Mouse (Mus musculus): ENCODE results near the gene Memo1. TPM values are rescaled to one million over a fixed set of nuclear protein-coding genes. Genes with fewer than 3 reads are reported as not detected.
"Not testable (repeated sequence)": the region's sequence is repeated elsewhere in the genome, so short reads cannot be mapped to it uniquely, and the experiment has no call there.

Gene Memo1
- polyA plus RNA-seq, 1 experiment from 2014 or later, result 94.1 TPM

DNA sequence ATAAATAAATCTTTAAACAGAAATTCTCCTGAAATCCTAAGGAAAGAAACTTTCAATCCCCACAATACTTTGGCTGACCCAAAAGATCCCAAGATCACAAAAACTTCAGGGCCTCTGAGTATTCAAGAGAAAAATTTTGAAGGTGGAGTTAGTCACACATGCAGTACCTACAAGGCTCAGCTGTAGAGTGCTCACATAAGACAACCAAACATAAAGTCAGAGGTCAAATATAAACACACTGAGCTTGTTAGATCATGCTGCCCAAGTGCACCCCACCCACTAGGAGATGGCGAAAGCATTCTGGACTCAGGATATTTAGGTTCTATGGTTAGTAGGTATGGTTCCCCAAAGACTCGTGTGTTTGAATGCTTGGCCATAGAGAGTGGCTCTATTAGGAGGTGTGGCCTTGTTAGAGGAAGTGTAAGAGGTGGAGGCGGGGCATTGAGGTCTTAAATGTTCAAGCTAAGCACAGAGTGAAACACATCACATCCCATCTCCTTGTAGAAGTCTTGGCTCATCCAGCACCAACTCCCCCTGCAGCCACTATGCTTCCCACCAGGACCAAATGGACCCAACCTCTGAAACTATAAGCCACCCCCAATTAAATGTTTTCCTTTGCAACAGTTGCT, 67.1 kb downstream of the Memo1 start:
- ATAC-seq (ENCODE audit: low FRiP score, low TSS enrichment), result no peak
- H3K27ac ChIP-seq (ENCODE audit: low read depth, low read length), result no peak overlapping the region
- H3K9ac ChIP-seq (ENCODE audit: low read depth, low read length), result no peak overlapping the region
- 79% methylated on average over 3 of the region's 3 CpGs for WGBS
- H3K4me2 ChIP-seq (replicated peaks; ENCODE audit: low read depth, low read length), result no peak overlapping the region
- no peaks in the 10 kb centered on the region for H3K27me3 ChIP-seq (ENCODE audit: control insufficient read depth, insufficient read depth, low read length)
- H3K36me3 ChIP-seq (ENCODE audit: control insufficient read depth, insufficient read depth, low read length), result peaks cover 6% of the 10 kb centered on the region; the same call in 1 of the 2 replicates
- no peak overlapping the region for H3K4me3 ChIP-seq (ENCODE audit: low read length)
- H3K4me1 ChIP-seq (ENCODE audit: control insufficient read depth, insufficient read depth, low read length), result no peaks in the 10 kb centered on the region
- H3K9me3 ChIP-seq (ENCODE audit: control insufficient read depth, low read length), result no peaks in the 10 kb centered on the region

DNA sequence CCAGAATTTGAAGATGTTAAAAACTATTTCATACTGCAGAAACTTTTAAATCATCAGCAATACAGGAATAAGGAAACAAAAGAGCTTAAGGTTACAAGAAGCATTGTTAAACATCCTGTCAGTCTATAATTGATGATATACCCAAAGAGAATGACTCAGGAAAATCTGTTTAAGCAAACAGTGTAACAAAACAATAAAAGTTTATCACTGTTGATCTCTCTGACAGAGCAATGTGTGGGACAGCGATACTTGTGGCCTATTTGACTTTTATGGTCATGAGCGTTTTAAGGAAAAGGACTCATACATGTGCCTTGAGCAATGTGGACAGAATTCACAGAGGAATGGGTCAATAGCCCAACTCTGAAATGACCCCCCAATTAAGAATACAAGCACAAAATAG, 78.0 kb downstream of the Memo1 start:
- H3K9ac ChIP-seq (ENCODE audit: low read depth, low read length), result no peak overlapping the region

DNA sequence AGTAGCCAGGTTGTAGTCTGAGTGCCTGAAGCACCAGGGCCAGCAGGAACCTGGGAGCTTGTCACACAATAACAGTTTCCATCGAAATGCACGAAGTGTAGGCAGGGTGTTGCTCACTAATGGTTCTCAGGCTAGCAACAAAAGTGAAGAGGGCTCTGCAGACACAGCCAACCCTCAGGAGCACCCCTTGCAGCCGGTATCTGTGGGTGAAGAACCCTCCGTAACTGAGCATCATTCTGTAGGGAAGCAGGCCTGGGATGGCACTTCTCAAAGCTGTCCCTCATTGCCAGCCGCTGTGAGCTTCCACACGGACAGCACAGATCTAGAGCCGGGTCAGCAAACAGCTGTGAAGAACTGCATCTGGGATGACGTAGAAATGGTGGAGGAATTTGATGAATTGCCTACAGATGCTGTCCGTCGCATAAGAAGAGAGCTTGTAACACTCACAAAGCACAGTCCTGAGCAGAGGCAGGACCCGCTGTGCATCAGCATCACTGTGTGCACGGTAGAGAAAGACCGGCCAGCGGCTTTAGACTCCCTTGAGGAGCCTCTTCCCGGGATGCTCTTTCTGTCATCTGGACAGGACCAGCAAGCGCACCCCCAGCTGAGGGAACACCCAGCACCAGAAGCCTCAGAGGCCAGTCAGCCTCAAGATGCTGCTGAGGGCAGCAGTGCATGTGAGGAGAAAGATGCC, 82.3 kb downstream of the Memo1 start:
- not testable (repeated sequence) for H3K9ac ChIP-seq (ENCODE audit: low read depth, low read length); H3K9me3 ChIP-seq (ENCODE audit: control insufficient read depth, low read length); H3K27me3 ChIP-seq (ENCODE audit: control insufficient read depth, insufficient read depth, low read length); H3K4me1 ChIP-seq (ENCODE audit: control insufficient read depth, insufficient read depth, low read length); H3K4me3 ChIP-seq (ENCODE audit: low read length); ATAC-seq (ENCODE audit: low FRiP score, low TSS enrichment); H3K4me2 ChIP-seq (replicated peaks; ENCODE audit: low read depth, low read length); H3K27ac ChIP-seq (ENCODE audit: low read depth, low read length)
- H3K36me3 ChIP-seq (ENCODE audit: control insufficient read depth, insufficient read depth, low read length), result peaks cover 15% of the 10 kb centered on the region; the same call in 1 of the 2 replicates
- WGBS, result 82% methylated on average over 16 of the region's 16 CpGs

More for the DNA sequence above, 78.0 kb downstream of the Memo1 start:
- Histone ChIP-seq H3K36me3 (ENCODE audit: control insufficient read depth, insufficient read depth, low read length) (peaks cover 8% of the 10 kb centered on the region; the same call in 1 of the 2 replicates), H3K27ac (ENCODE audit: low read depth, low read length) (no peak overlapping the region), H3K4me1 (ENCODE audit: control insufficient read depth, insufficient read depth, low read length) (no peaks in the 10 kb centered on the region), H3K27me3 (ENCODE audit: control insufficient read depth, insufficient read depth, low read length) (no peaks in the 10 kb centered on the region), H3K4me2 (replicated peaks; ENCODE audit: low read depth, low read length) (no peak overlapping the region), H3K9me3 (ENCODE audit: control insufficient read depth, low read length) (no peaks in the 10 kb centered on the region), H3K4me3 (ENCODE audit: low read length) (no peak overlapping the region)
- ATAC-seq (ENCODE audit: low FRiP score, low TSS enrichment), result no peak
- WGBS, result 19% methylated on average over 2 of the region's 2 CpGs

DNA sequence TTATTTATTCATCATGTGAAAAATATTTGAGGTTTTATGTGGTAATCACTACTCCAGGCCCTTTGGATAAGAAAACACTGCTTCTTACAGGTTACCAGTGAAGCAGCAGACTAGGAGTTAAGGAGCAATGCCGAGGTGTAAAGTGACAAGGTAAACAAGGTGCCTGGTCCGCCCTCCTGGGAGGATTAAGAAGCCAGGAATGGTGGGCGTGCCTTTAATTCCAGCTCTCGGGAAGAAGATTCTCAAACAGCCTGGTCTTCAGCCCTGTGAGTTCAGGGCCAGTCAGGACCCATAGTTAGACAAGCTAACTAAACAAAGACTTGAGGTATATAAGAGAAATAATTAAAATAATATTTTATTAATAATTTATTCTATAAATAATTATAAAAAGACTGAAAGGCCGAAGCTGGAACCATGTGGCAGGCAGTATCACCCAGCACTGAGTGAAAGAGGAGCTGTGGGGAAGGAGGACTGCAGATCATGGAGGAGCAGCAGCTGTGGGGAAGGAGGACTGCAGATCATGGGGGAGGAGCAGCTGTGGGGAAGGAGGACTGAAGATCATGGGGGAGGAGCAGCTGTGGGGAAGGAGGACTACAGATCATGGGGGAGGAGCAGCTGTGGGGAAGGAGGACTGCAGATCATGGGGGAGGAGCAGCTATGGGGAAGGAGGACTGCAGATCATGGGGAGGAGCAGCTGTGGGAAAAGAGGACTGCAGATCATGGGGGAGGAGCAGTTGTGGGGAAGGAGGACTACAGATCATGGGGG, 86.0 kb downstream of the Memo1 start:
- Histone ChIP-seq H3K27me3 (ENCODE audit: control insufficient read depth, insufficient read depth, low read length) (no peaks in the 10 kb centered on the region), H3K4me2 (replicated peaks; ENCODE audit: low read depth, low read length) (no peak overlapping the region), H3K9me3 (ENCODE audit: control insufficient read depth, low read length) (no peaks in the 10 kb centered on the region), H3K4me1 (ENCODE audit: control insufficient read depth, insufficient read depth, low read length) (no peaks in the 10 kb centered on the region), H3K36me3 (ENCODE audit: control insufficient read depth, insufficient read depth, low read length) (peaks cover 15% of the 10 kb centered on the region; the same call in 1 of the 2 replicates), H3K4me3 (ENCODE audit: low read length) (no peak overlapping the region), H3K27ac (ENCODE audit: low read depth, low read length) (no peak overlapping the region), H3K9ac (ENCODE audit: low read depth, low read length) (no peak overlapping the region)
- peak; percentile 77 for ATAC-seq (ENCODE audit: low FRiP score, low TSS enrichment)
- 35% methylated on average over 5 of the region's 5 CpGs for WGBS

DNA sequence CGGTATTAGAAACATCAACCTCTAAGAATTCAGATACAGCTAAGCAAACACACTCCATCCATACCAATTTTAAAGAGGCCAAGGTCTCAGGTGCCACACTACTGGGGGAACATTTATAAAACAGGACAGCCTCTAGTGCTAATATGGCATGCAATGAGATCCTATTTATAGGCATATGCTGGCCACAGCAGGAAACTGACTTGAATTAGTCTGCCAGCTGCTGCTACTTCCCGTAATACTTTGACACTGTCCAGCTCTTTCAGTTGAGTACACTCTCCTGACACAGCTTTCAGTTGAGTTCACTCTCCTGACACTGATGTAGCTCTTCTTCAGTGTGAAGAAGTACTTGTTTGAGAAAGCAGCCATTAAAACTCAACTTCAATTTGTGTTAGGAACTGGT, 99.4 kb downstream of the Memo1 start:
- Histone ChIP-seq H3K9ac (ENCODE audit: low read depth, low read length) (no peak overlapping the region), H3K27me3 (ENCODE audit: control insufficient read depth, insufficient read depth, low read length) (no peaks in the 10 kb centered on the region), H3K4me3 (ENCODE audit: low read length) (no peak overlapping the region), H3K9me3 (ENCODE audit: control insufficient read depth, low read length) (no peaks in the 10 kb centered on the region), H3K4me1 (ENCODE audit: control insufficient read depth, insufficient read depth, low read length) (no peaks in the 10 kb centered on the region), H3K27ac (ENCODE audit: low read depth, low read length) (no peak overlapping the region), H3K4me2 (replicated peaks; ENCODE audit: low read depth, low read length) (no peak overlapping the region), H3K36me3 (ENCODE audit: control insufficient read depth, insufficient read depth, low read length) (peaks cover 6% of the 10 kb centered on the region; the same call in 1 of the 2 replicates)
- no peak for ATAC-seq (ENCODE audit: low FRiP score, low TSS enrichment)
- 72% methylated on average over 2 of the region's 2 CpGs for WGBS

DNA sequence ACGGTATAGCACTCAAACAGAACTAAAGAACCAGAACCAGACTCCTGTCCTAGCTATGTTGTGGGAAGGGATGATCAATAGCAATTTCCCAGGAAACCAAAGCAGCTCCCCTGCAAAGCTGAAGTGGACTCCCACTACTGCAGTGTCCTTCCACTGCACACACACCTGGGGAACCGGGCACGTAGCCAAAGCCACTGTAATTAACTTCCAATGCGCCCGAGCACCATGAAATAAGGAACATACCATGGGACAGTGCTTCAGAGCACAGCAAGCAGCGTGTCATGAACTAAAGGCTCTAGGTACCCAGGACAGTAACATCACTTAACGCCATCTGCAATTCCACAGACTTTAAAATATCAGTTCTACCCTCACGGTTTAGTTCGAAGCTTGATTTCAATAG, 100.6 kb downstream of the Memo1 start:
- H3K4me1 ChIP-seq (ENCODE audit: control insufficient read depth, insufficient read depth, low read length), result no peaks in the 10 kb centered on the region
- no peak for ATAC-seq (ENCODE audit: low FRiP score, low TSS enrichment)
- WGBS, result 81% methylated on average over 9 of the region's 9 CpGs

DNA sequence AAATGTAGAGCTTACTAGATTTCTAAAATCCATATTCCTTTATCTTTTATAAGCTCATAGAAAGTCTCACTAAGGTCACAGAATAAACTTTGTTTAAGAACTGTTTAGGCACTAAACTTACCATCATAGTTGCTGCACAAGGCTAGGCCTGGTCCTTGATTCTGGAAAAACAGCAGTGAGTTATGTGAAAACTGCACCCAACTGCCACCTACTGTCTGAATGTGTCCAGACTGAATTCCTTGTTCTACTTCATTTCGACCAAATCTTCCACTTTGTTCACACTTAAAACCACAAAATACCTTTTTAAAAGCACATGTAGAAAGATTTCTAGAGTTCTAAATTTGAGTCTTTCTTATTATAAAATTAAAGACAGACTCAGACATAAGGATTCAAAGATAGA, 101.9 kb downstream of the Memo1 start:
- Histone ChIP-seq H3K27me3 (ENCODE audit: control insufficient read depth, insufficient read depth, low read length) (no peaks in the 10 kb centered on the region), H3K9me3 (ENCODE audit: control insufficient read depth, low read length) (no peaks in the 10 kb centered on the region), H3K4me2 (replicated peaks; ENCODE audit: low read depth, low read length) (no peak overlapping the region), H3K27ac (ENCODE audit: low read depth, low read length) (no peak overlapping the region), H3K4me1 (ENCODE audit: control insufficient read depth, insufficient read depth, low read length) (no peaks in the 10 kb centered on the region), H3K4me3 (ENCODE audit: low read length) (no peak overlapping the region), H3K9ac (ENCODE audit: low read depth, low read length) (no peak overlapping the region), H3K36me3 (ENCODE audit: control insufficient read depth, insufficient read depth, low read length) (peaks cover 3% of the 10 kb centered on the region; the same call in 1 of the 2 replicates)
- ATAC-seq (ENCODE audit: low FRiP score, low TSS enrichment), result no peak
- 84% methylated on average over 1 of the region's 1 CpGs for WGBS

More for the DNA sequence above, 100.6 kb downstream of the Memo1 start:
- Histone ChIP-seq H3K9ac (ENCODE audit: low read depth, low read length) (no peak overlapping the region), H3K27me3 (ENCODE audit: control insufficient read depth, insufficient read depth, low read length) (no peaks in the 10 kb centered on the region), H3K4me2 (replicated peaks; ENCODE audit: low read depth, low read length) (no peak overlapping the region), H3K27ac (ENCODE audit: low read depth, low read length) (no peak overlapping the region), H3K4me3 (ENCODE audit: low read length) (no peak overlapping the region), H3K9me3 (ENCODE audit: control insufficient read depth, low read length) (no peaks in the 10 kb centered on the region), H3K36me3 (ENCODE audit: control insufficient read depth, insufficient read depth, low read length) (peaks cover 3% of the 10 kb centered on the region; the same call in 1 of the 2 replicates)

DNA sequence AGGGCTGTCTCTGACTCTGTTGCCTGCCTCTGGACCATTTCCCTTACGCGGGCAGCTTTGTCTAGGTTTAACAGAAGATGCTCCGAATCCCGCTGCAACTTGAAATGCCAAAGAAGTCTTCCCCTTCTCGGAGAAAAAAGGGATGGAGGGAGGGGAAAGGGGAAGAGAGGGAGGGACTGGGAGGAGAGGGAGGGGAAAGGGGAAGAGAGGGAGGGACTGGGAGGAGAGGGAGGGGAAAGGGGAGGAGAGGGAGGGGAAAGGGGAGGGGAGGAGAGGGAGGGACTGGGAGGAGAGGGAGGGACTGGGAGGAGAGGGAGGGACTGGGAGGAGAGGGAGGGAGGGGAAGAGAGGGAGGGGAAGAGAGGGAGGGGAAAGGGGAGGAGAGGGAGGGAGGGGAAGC, 103.9 kb downstream of the Memo1 start:
- Histone ChIP-seq H3K9me3 (ENCODE audit: control insufficient read depth, low read length) (no peaks in the 10 kb centered on the region), H3K4me1 (ENCODE audit: control insufficient read depth, insufficient read depth, low read length) (no peaks in the 10 kb centered on the region), H3K36me3 (ENCODE audit: control insufficient read depth, insufficient read depth, low read length) (no peaks in the 10 kb centered on the region), H3K9ac (ENCODE audit: low read depth, low read length) (no peak overlapping the region), H3K27ac (ENCODE audit: low read depth, low read length) (no peak overlapping the region), H3K4me3 (ENCODE audit: low read length) (no peak overlapping the region), H3K4me2 (replicated peaks; ENCODE audit: low read depth, low read length) (no peak overlapping the region), H3K27me3 (ENCODE audit: control insufficient read depth, insufficient read depth, low read length) (no peaks in the 10 kb centered on the region)
- no peak for ATAC-seq (ENCODE audit: low FRiP score, low TSS enrichment)
- 82% methylated on average over 5 of the region's 5 CpGs for WGBS

DNA sequence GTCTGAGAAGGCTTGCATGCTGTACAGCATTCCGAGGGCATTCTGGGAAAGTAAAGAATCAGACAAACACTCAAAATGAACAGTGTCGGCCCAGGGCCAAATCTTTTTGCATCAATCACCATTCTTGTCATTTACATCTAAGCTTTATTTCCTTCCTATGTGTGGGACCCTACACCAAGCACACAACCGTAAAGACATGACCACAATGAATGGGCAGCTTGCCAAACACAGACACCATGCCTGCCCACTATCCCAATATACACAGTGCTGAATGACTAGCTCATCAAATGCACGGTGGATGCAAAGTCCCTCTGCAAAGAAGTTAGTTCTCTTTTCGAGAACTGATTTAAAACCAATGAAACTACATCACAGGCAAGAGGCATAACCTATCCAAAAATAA, 109.1 kb downstream of the Memo1 start:
- no peak overlapping the region for H3K27ac ChIP-seq (ENCODE audit: low read depth, low read length)
- H3K4me1 ChIP-seq (ENCODE audit: control insufficient read depth, insufficient read depth, low read length), result no peaks in the 10 kb centered on the region
- no peak for ATAC-seq (ENCODE audit: low FRiP score, low TSS enrichment)
- H3K36me3 ChIP-seq (ENCODE audit: control insufficient read depth, insufficient read depth, low read length), result no peaks in the 10 kb centered on the region; the same call in 1 of the 2 replicates
- 70% methylated on average over 5 of the region's 5 CpGs for WGBS
- H3K27me3 ChIP-seq (ENCODE audit: control insufficient read depth, insufficient read depth, low read length), result no peaks in the 10 kb centered on the region
- H3K4me2 ChIP-seq (replicated peaks; ENCODE audit: low read depth, low read length), result no peak overlapping the region
- no peaks in the 10 kb centered on the region for H3K9me3 ChIP-seq (ENCODE audit: control insufficient read depth, low read length)
- H3K9ac ChIP-seq (ENCODE audit: low read depth, low read length), result no peak overlapping the region
- H3K4me3 ChIP-seq (ENCODE audit: low read length), result no peak overlapping the region

Data from kidney, embryonic 14.5 days (tissue).